Mouse (Mus musculus) limb, embryonic 13.5 days (tissue): Measurements from ENCODE around the gene Glis3. TPM values are rescaled to one million over a fixed set of nuclear protein-coding genes. Genes with fewer than 3 reads are reported as not detected.
A peak's percentile ranks its signal among the peaks of the same experiment; 100 is the strongest.

Experiments
- ATAC-seq: fragments of 200-750 bp; cut with Nextera tagmentation; 2 replicates; pipeline ENCODE4 v1.8.0; 2017; ENCODE audit warnings: low read depth, moderate number of reproducible peaks, moderate TSS enrichment; ENCODE audit not compliant: low FRiP score
- H3K27ac ChIP-seq: fragments of 300-500 bp; sonication (generic); 2 replicates; pipeline ENCODE4 v1.5.1; 2015; ENCODE audit warnings: inconsistent platforms, mild to moderate bottlenecking, moderate library complexity
- H3K27me3 ChIP-seq: fragments of 300-500 bp; sonication (generic); 2 replicates; pipeline ENCODE4 v1.6.1; 2015; ENCODE audit warnings: mild to moderate bottlenecking, inconsistent platforms
- H3K36me3 ChIP-seq: fragments of 300-500 bp; sonication (generic); 2 replicates; pipeline ENCODE4 v1.6.1; 2015; ENCODE audit warnings: inconsistent platforms, mild to moderate bottlenecking, moderate library complexity
- H3K4me1 ChIP-seq: fragments of 300-500 bp; sonication (generic); 2 replicates; pipeline ENCODE4 v1.6.1; 2015; ENCODE audit warnings: inconsistent platforms
- H3K4me2 ChIP-seq: fragments of 300-500 bp; sonication (generic); replicated peaks from 2 replicates; pipeline ENCODE4 v1.6.1; 2015; ENCODE audit warnings: inconsistent platforms, mild to moderate bottlenecking, moderate library complexity
- H3K4me3 ChIP-seq: fragments of 300-500 bp; sonication (generic); 2 replicates; pipeline ENCODE4 v1.5.1; 2015; ENCODE audit warnings: moderate library complexity, mild to moderate bottlenecking, inconsistent platforms
- H3K9ac ChIP-seq: fragments of 300-500 bp; sonication (generic); 2 replicates; pipeline ENCODE4 v1.6.1; 2015; ENCODE audit warnings: mild to moderate bottlenecking, inconsistent platforms
- H3K9me3 ChIP-seq: fragments of 300-500 bp; sonication (generic); 2 replicates; pipeline ENCODE4 v1.6.1; 2016; ENCODE audit warnings: inconsistent platforms
- WGBS: fragments of 180-500 bp; shearing (Covaris S2); methylation state at CpG from one replicate; pipeline ENCODE4 v1.1.7; 2015; 5-methylcytosine and 5-hydroxymethylcytosine counted together
- polyA plus RNA-seq: library from polyadenylated mRNA; unstranded; fragments of >200 nt; fragmentation: Nextera tagmentation; extraction: Ambion mirVana; gene quantifications from 2 replicates; pipeline ENCODE4 v1.2.1, GENCODE M21; 2015

The Glis3 gene
- polyA plus RNA-seq, 1 experiment from 2014 or later, result 4.7 TPM

GRCm38 (mm10) chr19:28649489-28649888 is 30.4 kb downstream of the Glis3 start:
- no peak for ATAC-seq
- Histone ChIP-seq H3K4me3 (no peak overlapping the region), H3K27me3 (no peaks in the 10 kb centered on the region), H3K9me3 (no peaks in the 10 kb centered on the region), H3K4me1 (peaks cover 5% of the 10 kb centered on the region), H3K9ac (no peak overlapping the region), H3K27ac (no peak overlapping the region), H3K36me3 (no peaks in the 10 kb centered on the region), H3K4me2 (no peak overlapping the region)
- WGBS, result 31% methylated on average over 5 of the region's 5 CpGs

- ATAC-seq, result no peak; the same call in 1 of the 2 replicates
- Histone ChIP-seq H3K27ac (no peak overlapping the region), H3K27me3 (no peaks in the 10 kb centered on the region), H3K4me3 (no peak overlapping the region), H3K4me1 (peaks cover 5% of the 10 kb centered on the region), H3K9me3 (no peaks in the 10 kb centered on the region), H3K4me2 (no peak overlapping the region), H3K9ac (no peak overlapping the region), H3K36me3 (no peaks in the 10 kb centered on the region)
- 44% methylated on average over 4 of the region's 4 CpGs for WGBS
Observed at GRCm38 (mm10) chr19:28648881-28649280, 31.0 kb downstream of the Glis3 start.

- no peak overlapping the region for H3K27ac ChIP-seq
- H3K36me3 ChIP-seq, result no peaks in the 10 kb centered on the region
- no peaks in the 10 kb centered on the region for H3K9me3 ChIP-seq
- H3K27me3 ChIP-seq, result no peaks in the 10 kb centered on the region
- 86% methylated on average over 6 of the region's 6 CpGs for WGBS
- no peak overlapping the region for H3K4me3 ChIP-seq
- peaks cover 5% of the 10 kb centered on the region for H3K4me1 ChIP-seq
- H3K9ac ChIP-seq, result no peak overlapping the region
- no peak overlapping the region for H3K4me2 ChIP-seq
- no peak for ATAC-seq
Observed at GRCm38 (mm10) chr19:28647424-28647823, 32.5 kb downstream of the Glis3 start.

DNA sequence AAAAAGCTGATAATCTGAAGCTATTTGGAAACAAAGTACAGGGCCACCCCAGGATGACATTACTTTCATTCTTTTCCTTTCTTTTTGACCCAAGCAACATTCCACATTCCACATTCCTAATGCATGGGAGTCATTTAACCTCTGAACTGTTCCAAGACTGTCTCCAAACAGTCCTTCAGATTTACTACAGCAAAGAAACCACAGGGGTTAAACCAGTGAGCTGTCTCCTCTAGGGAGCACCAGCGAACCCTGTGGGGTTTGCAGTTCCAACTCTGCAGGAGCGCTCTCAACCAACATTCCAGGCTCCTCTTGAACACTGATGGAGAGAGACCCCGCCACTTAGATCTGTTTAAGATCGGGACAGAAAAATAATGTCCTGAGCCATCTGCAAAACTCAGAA is 33.6 kb downstream of the Glis3 start:
- Histone ChIP-seq H3K27ac (no peak overlapping the region), H3K9ac (no peak overlapping the region), H3K9me3 (no peaks in the 10 kb centered on the region), H3K4me3 (no peak overlapping the region), H3K4me2 (no peak overlapping the region), H3K36me3 (no peaks in the 10 kb centered on the region), H3K4me1 (peaks cover 5% of the 10 kb centered on the region), H3K27me3 (no peaks in the 10 kb centered on the region)
- no peak for ATAC-seq
- WGBS, result 65% methylated on average over 4 of the region's 4 CpGs

- Histone ChIP-seq H3K36me3 (no peaks in the 10 kb centered on the region), H3K4me2 (no peak overlapping the region), H3K4me3 (no peak overlapping the region), H3K9ac (no peak overlapping the region), H3K4me1 (peaks cover 14% of the 10 kb centered on the region), H3K27me3 (no peaks in the 10 kb centered on the region), H3K9me3 (no peaks in the 10 kb centered on the region), H3K27ac (no peak overlapping the region)
- 65% methylated on average over 7 of the region's 7 CpGs for WGBS
- ATAC-seq, result peak; percentile 72
Observed at GRCm38 (mm10) chr19:28640861-28641381, 39.0 kb downstream of the Glis3 start.

GRCm38 (mm10) chr19:28635991-28636553 is 43.8 kb downstream of the Glis3 start:
- Histone ChIP-seq H3K27me3 (no peaks in the 10 kb centered on the region), H3K36me3 (no peaks in the 10 kb centered on the region), H3K4me2 (no peak overlapping the region), H3K27ac (no peak overlapping the region), H3K9me3 (no peaks in the 10 kb centered on the region), H3K4me1 (peaks cover 13% of the 10 kb centered on the region), H3K4me3 (no peak overlapping the region), H3K9ac (no peak overlapping the region)
- ATAC-seq, result no peak
- 47% methylated on average over 7 of the region's 8 CpGs for WGBS

GRCm38 (mm10) chr19:28634986-28635385 is 44.9 kb downstream of the Glis3 start:
- 94% methylated on average over 3 of the region's 3 CpGs for WGBS
- no peak overlapping the region for H3K4me3 ChIP-seq
- ATAC-seq, result no peak
- H3K27me3 ChIP-seq, result no peaks in the 10 kb centered on the region
- no peak overlapping the region for H3K4me2 ChIP-seq
- no peak overlapping the region for H3K27ac ChIP-seq
- no peaks in the 10 kb centered on the region for H3K36me3 ChIP-seq
- no peaks in the 10 kb centered on the region for H3K9me3 ChIP-seq
- peaks cover 6% of the 10 kb centered on the region; the same call in 1 of the 2 replicates for H3K4me1 ChIP-seq
- H3K9ac ChIP-seq, result no peak overlapping the region

GRCm38 (mm10) chr19:28628416-28628815 is 51.5 kb downstream of the Glis3 start:
- H3K9me3 ChIP-seq, result no peaks in the 10 kb centered on the region
- H3K4me3 ChIP-seq, result no peak overlapping the region
- 59% methylated on average over 8 of the region's 8 CpGs for WGBS
- no peak overlapping the region for H3K9ac ChIP-seq
- no peak for ATAC-seq
- no peaks in the 10 kb centered on the region for H3K4me1 ChIP-seq
- H3K36me3 ChIP-seq, result no peaks in the 10 kb centered on the region
- no peak overlapping the region for H3K27ac ChIP-seq
- no peaks in the 10 kb centered on the region for H3K27me3 ChIP-seq
- H3K4me2 ChIP-seq, result no peak overlapping the region

GRCm38 (mm10) chr19:28626189-28626588 is 53.7 kb downstream of the Glis3 start:
- no peaks in the 10 kb centered on the region for H3K9me3 ChIP-seq
- WGBS, result 88% methylated on average over 5 of the region's 5 CpGs
- H3K4me3 ChIP-seq, result no peak overlapping the region
- H3K27me3 ChIP-seq, result no peaks in the 10 kb centered on the region
- H3K4me1 ChIP-seq, result peaks cover 7% of the 10 kb centered on the region
- H3K27ac ChIP-seq, result no peak overlapping the region
- H3K4me2 ChIP-seq, result no peak overlapping the region
- no peak overlapping the region for H3K9ac ChIP-seq
- no peak for ATAC-seq
- no peaks in the 10 kb centered on the region for H3K36me3 ChIP-seq

- no peak for ATAC-seq
- Histone ChIP-seq H3K36me3 (no peaks in the 10 kb centered on the region), H3K27ac (no peak overlapping the region), H3K4me3 (no peak overlapping the region), H3K9me3 (no peaks in the 10 kb centered on the region), H3K27me3 (no peaks in the 10 kb centered on the region), H3K4me2 (no peak overlapping the region), H3K4me1 (peaks cover 12% of the 10 kb centered on the region), H3K9ac (no peak overlapping the region)
- 75% methylated on average over 1 of the region's 1 CpGs for WGBS
Observed at GRCm38 (mm10) chr19:28624571-28624970, 55.3 kb downstream of the Glis3 start.

GRCm38 (mm10) chr19:28623726-28624125 is 56.2 kb downstream of the Glis3 start:
- H3K27me3 ChIP-seq, result no peaks in the 10 kb centered on the region
- ATAC-seq, result no peak
- peaks cover 12% of the 10 kb centered on the region for H3K4me1 ChIP-seq
- no peaks in the 10 kb centered on the region for H3K36me3 ChIP-seq
- no peak overlapping the region for H3K4me3 ChIP-seq
- no peak overlapping the region for H3K4me2 ChIP-seq
- 77% methylated on average over 10 of the region's 10 CpGs for WGBS
- H3K9ac ChIP-seq, result no peak overlapping the region
- no peak overlapping the region for H3K27ac ChIP-seq
- H3K9me3 ChIP-seq, result no peaks in the 10 kb centered on the region

DNA sequence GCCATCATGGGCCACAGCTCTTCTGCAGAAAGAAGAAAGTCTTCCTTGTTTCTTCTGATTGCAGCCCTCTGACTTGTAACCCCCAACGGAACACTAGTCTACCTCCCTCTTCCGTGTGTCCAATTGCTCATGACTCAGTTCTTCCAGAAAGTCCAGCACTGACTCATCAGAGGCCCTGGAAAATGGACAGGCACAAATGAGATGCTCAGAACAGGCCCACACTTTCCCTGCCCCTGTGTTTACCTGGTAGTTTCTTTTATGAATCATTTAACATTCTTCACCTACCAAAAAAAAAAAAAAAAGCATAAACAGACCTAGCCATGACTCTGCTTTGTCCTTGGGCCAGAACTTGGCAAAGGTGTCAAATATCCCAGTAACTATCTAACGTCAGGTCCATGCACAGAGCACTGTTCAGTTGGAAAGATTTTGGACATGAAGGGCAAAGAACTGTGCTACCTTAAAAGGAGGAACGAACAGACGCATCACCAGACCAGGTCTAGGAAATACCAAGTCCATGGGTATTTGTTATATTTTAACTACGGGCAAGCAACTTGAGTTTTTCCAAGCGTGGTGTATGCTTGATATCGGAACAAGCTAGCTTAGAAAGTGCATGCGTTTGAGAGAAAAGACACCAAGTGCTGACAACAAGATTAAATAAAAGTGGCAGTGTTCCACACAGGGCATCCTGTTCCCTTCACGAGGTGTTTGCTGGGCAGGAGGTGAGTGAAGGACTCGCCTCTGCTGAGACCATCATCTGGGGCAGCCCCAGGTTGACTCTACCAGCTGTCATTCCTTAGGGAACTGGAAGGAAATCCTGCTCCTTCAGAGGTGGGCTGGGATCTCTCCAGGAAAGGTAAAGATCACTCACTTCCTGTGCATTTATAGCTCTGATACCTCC is 58.0 kb downstream of the Glis3 start:
- Histone ChIP-seq H3K9ac (no peak overlapping the region), H3K4me3 (no peak overlapping the region), H3K36me3 (no peaks in the 10 kb centered on the region), H3K27ac (no peak overlapping the region), H3K9me3 (no peaks in the 10 kb centered on the region), H3K4me2 (no peak overlapping the region), H3K27me3 (no peaks in the 10 kb centered on the region), H3K4me1 (peaks cover 12% of the 10 kb centered on the region)
- 79% methylated on average over 11 of the region's 11 CpGs for WGBS
- ATAC-seq, result no peak
